In the genomic region with DNA sequence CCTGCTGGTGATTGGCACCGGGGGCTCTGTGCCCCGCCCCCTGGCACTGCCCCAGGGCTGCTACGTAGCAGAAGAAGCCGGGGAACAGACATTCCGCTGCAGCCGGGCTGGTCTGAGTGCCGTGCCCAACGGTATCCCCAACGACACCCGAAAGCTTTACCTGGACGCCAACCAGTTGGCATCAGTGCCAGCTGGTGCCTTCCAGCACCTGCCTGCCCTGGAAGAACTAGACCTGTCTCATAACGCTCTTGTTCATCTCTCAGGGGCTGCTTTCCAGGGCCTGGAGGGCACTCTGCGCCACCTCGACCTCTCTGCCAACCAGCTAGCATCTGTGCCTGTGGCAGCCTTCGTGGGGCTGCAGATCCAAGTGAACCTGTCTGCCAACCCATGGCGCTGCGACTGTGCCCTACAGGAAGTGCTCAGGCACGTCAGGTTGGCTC, we compare ENCODE assay signal across 13 mouse cellular contexts. TPM values are rescaled to one million over a fixed set of nuclear protein-coding genes. Genes with fewer than 3 reads are reported as not detected.
A peak's percentile ranks its signal among the peaks of the same experiment; 100 is the strongest.
DNase-seq lines count a peak whose midpoint lies in the region; ATAC-seq and TF ChIP-seq lines count a peak whose summit lies in the region.
"Had no signal": no experiment of that assay in that cellular context is flagged by ENCODE, and none has a peak within 500 bp of the region (broad histone marks: within the 10 kb centered on the region; RNA-seq: fewer than 3 reads in every experiment).

No protein-coding gene starts in this region.

- peak overlapping the region; percentile 32 for H3K27ac ChIP-seq in heart, embryonic 10.5 days
- H3K27ac ChIP-seq in lung, embryonic 14.5 days (ENCODE audit: low read depth), result no peak overlapping the region
- no peak overlapping the region for H3K27ac ChIP-seq in cerebellum, adult 2 months (ENCODE audit: insufficient read depth, low read length)
- no peak overlapping the region for H3K27ac ChIP-seq in limb, embryonic 10.5 days
- H3K27ac ChIP-seq in kidney, embryonic 15.5 days, result no peak overlapping the region
- H3K27ac ChIP-seq: embryonic facial prominence, embryonic 15.5 days had no signal

- H3K4me2 ChIP-seq in lung, embryonic 14.5 days, result no peak overlapping the region
- H3K4me2 ChIP-seq in kidney, embryonic 15.5 days, result no peak overlapping the region
- H3K4me2 ChIP-seq: embryonic facial prominence, embryonic 15.5 days; liver, embryonic 11.5 days had no signal

- peak overlapping the region; percentile 30 for H3K4me3 ChIP-seq in heart, embryonic 10.5 days
- no peak overlapping the region for H3K4me3 ChIP-seq in lung, embryonic 14.5 days (ENCODE audit: low read depth, low read length)
- H3K4me3 ChIP-seq in lung, adult 2 months (replicated peaks; ENCODE audit: extremely low read depth, low read depth, low read length), result no peak overlapping the region
- H3K4me3 ChIP-seq in cerebellum, adult 2 months (replicated peaks; ENCODE audit: insufficient read depth, low read depth, low read length), result peak overlapping the region; percentile 58
- H3K4me3 ChIP-seq in limb, embryonic 10.5 days, result 0 out of 2 replicates have a peak overlapping the region, but pooled peaks have one; percentile 5
- no peak overlapping the region for H3K4me3 ChIP-seq in kidney, embryonic 15.5 days (replicated peaks)
- H3K4me3 ChIP-seq: embryonic facial prominence, embryonic 15.5 days had no signal

- 0 out of 2 replicates have a peak, but pooled peaks have one; percentile 4 for TF ChIP-seq CTCF in lung, embryonic 14.5 days (IDR thresholded peaks at IDR 0.05; ENCODE audit: low read depth)
- TF ChIP-seq CTCF in lung, adult 2 months (IDR thresholded peaks at IDR 0.05; ENCODE audit: insufficient read depth, low read length), result no peak
- TF ChIP-seq CTCF in cerebellum, adult 2 months (IDR thresholded peaks at IDR 0.05; ENCODE audit: borderline replicate concordance, insufficient read depth, low read depth, low read length), result no peak

- peaks cover 43% of the 10 kb centered on the region for H3K4me1 ChIP-seq in heart, embryonic 10.5 days
- peaks cover 10% of the 10 kb centered on the region; the same call in 1 of the 2 replicates for H3K4me1 ChIP-seq in lung, embryonic 14.5 days (ENCODE audit: insufficient read depth)
- H3K4me1 ChIP-seq in lung, adult 2 months (ENCODE audit: control insufficient read depth, insufficient read depth, low read length), result no peaks in the 10 kb centered on the region
- H3K4me1 ChIP-seq in cerebellum, adult 2 months (ENCODE audit: control insufficient read depth, insufficient read depth, low read length), result no peaks in the 10 kb centered on the region
- H3K4me1 ChIP-seq in limb, embryonic 10.5 days, result peaks cover 15% of the 10 kb centered on the region
- H3K4me1 ChIP-seq in kidney, embryonic 15.5 days, result peaks cover 18% of the 10 kb centered on the region

- peaks cover 32% of the 10 kb centered on the region for H3K27me3 ChIP-seq in heart, embryonic 10.5 days (ENCODE audit: insufficient read depth, poor library complexity, severe bottlenecking)
- peaks cover 9% of the 10 kb centered on the region; the same call in 1 of the 2 replicates for H3K27me3 ChIP-seq in lung, embryonic 14.5 days (ENCODE audit: insufficient read depth, low read length)
- no peaks in the 10 kb centered on the region for H3K27me3 ChIP-seq in cerebellum, adult 2 months (ENCODE audit: control insufficient read depth, insufficient read depth, low read length)
- peaks cover 52% of the 10 kb centered on the region for H3K27me3 ChIP-seq in limb, embryonic 10.5 days (ENCODE audit: low read depth, poor library complexity, severe bottlenecking)
- peaks cover 68% of the 10 kb centered on the region for H3K27me3 ChIP-seq in kidney, embryonic 15.5 days

- no peaks in the 10 kb centered on the region for H3K36me3 ChIP-seq in heart, embryonic 10.5 days
- H3K36me3 ChIP-seq in lung, embryonic 14.5 days (ENCODE audit: insufficient read depth), result no peaks in the 10 kb centered on the region
- no peaks in the 10 kb centered on the region for H3K36me3 ChIP-seq in limb, embryonic 10.5 days
- no peaks in the 10 kb centered on the region for H3K36me3 ChIP-seq in kidney, embryonic 15.5 days
- H3K36me3 ChIP-seq: embryonic facial prominence, embryonic 15.5 days had no signal

- DNase-seq in heart, embryonic 10.5 days (ENCODE audit: low spot score), result no peak
- DNase-seq in heart, postnatal 14 days, result no peak
- DNase-seq in lung, embryonic 14.5 days, result no peak
- DNase-seq in lung, adult 2 months, result no peak
- DNase-seq in cerebellum, adult 2 months, result peak; percentile 68 to 71
- no peak for DNase-seq in limb, embryonic 10.5 days (ENCODE audit: low spot score)
- no peak for DNase-seq in frontal cortex, adult 2 months (ENCODE audit: extremely low spot score in 1 of 2, low spot score in 1 of 2)

- H3K9ac ChIP-seq in lung, embryonic 14.5 days, result no peak overlapping the region
- H3K9ac ChIP-seq in kidney, embryonic 15.5 days, result no peak overlapping the region
- H3K9ac ChIP-seq: embryonic facial prominence, embryonic 15.5 days had no signal

- no peaks in the 10 kb centered on the region for H3K9me3 ChIP-seq in heart, embryonic 10.5 days
- H3K9me3 ChIP-seq in lung, embryonic 14.5 days (ENCODE audit: low read depth, low read length), result no peaks in the 10 kb centered on the region
- no peaks in the 10 kb centered on the region for H3K9me3 ChIP-seq in limb, embryonic 10.5 days (replicated peaks)
- H3K9me3 ChIP-seq in kidney, embryonic 15.5 days (replicated peaks), result no peaks in the 10 kb centered on the region
- H3K9me3 ChIP-seq: embryonic facial prominence, embryonic 15.5 days had no signal

- no peak for TF ChIP-seq POLR2A in lung, adult 2 months (IDR thresholded peaks at IDR 0.05; ENCODE audit: borderline replicate concordance, extremely low read depth, low read depth, low read length)
- no peak for TF ChIP-seq POLR2A in cerebellum, adult 2 months (IDR thresholded peaks at IDR 0.05; ENCODE audit: borderline replicate concordance, insufficient read depth, low read length)

- 61% methylated on average over 18 of the region's 18 CpGs for WGBS in heart, embryonic 10.5 days
- WGBS in lung, embryonic 14.5 days, result 53% methylated on average over 18 of the region's 18 CpGs
- WGBS in lung, adult 2 months, result 44% methylated on average over 18 of the region's 18 CpGs
- 5% methylated on average over 18 of the region's 18 CpGs for WGBS in cerebellum, adult 2 months
- WGBS in limb, embryonic 10.5 days, result 67% methylated on average over 18 of the region's 18 CpGs
- 63% methylated on average over 18 of the region's 18 CpGs for WGBS in kidney, embryonic 15.5 days

- no peak for ATAC-seq in lung, embryonic 14.5 days (ENCODE audit: insufficient read depth)
- no peak for ATAC-seq in kidney, embryonic 15.5 days (replicated peaks; ENCODE audit: low FRiP score)

- intact Hi-C loops in heart, postnatal 14 days (cut with DNase I), result loop anchor here (5.0 kb wide), 1 partner anchor 142 kb away; no protein-coding TSS in a partner anchor

RNA-seq across cellular contexts. Expression of a gene that starts 0.8 kb away (rescaled TPM):
- not detected in 2 replicates for polyA plus RNA-seq in heart, embryonic 10.5 days (2016; fragmentation: Nextera tagmentation; extraction: Ambion mirVana)
- not detected for total RNA-seq in heart, postnatal 14 days (2021)
- not detected in 2 replicates for polyA plus RNA-seq in lung, embryonic 14.5 days (2014; fragmentation: Nextera tagmentation; extraction: Ambion mirVana)
- not detected in 2 replicates for polyA plus RNA-seq in lung, adult 2 months (2012; rRNA removed)
- 0.41 TPM in 1 of 2 replicates, not detected in the other for polyA plus RNA-seq in cerebellum, adult 2 months (2012; rRNA removed)
- polyA plus RNA-seq in limb, embryonic 10.5 days (2016; fragmentation: Nextera tagmentation; extraction: Ambion mirVana), result not detected in 2 replicates
- polyA plus RNA-seq in frontal cortex, adult 2 months (2012; rRNA removed), result not detected in 2 replicates
- not detected in 2 replicates for polyA plus RNA-seq in kidney, embryonic 15.5 days (2015; fragmentation: Nextera tagmentation; extraction: Ambion mirVana)
- total RNA-seq: granulocyte monocyte progenitor cell, adult 5-6 weeks; layer of hippocampus, postnatal 14 days had no signal
- polyA plus RNA-seq: C2C12; embryonic facial prominence, embryonic 15.5 days; liver, embryonic 11.5 days had no signal

RNA-seq across cellular contexts. Expression of a gene that starts 11.7 kb away (rescaled TPM):
- 56.1 and 61.0 TPM in 2 replicates for polyA plus RNA-seq in heart, embryonic 10.5 days (2016; fragmentation: Nextera tagmentation; extraction: Ambion mirVana)
- total RNA-seq in heart, postnatal 14 days (2021), result 10 to 100 TPM; 35.0 to 37.1 TPM
- polyA plus RNA-seq in lung, embryonic 14.5 days (2014; fragmentation: Nextera tagmentation; extraction: Ambion mirVana), result 6.6 and 6.9 TPM in 2 replicates
- polyA plus RNA-seq in lung, adult 2 months (2012; rRNA removed), result 55.6 and 56.7 TPM in 2 replicates
- polyA plus RNA-seq in cerebellum, adult 2 months (2012; rRNA removed), result 64.6 and 66.8 TPM in 2 replicates
- polyA plus RNA-seq in limb, embryonic 10.5 days (2016; fragmentation: Nextera tagmentation; extraction: Ambion mirVana), result 46.9 and 55.0 TPM in 2 replicates
- 54.6 and 57.1 TPM in 2 replicates for polyA plus RNA-seq in frontal cortex, adult 2 months (2012; rRNA removed)
- 59.4 and 61.1 TPM in 2 replicates for polyA plus RNA-seq in kidney, embryonic 15.5 days (2015; fragmentation: Nextera tagmentation; extraction: Ambion mirVana)

RNA-seq across cellular contexts. Expression of a gene that starts 26.6 kb away (rescaled TPM):
- polyA plus RNA-seq in heart, embryonic 10.5 days (2016; fragmentation: Nextera tagmentation; extraction: Ambion mirVana), result 0.71 and 1.0 TPM in 2 replicates
- 10 to 100 TPM in 1 of 2 experiments, 1 to 10 TPM in 1; 8.8 to 12.9 TPM for total RNA-seq in heart, postnatal 14 days (2021)
- polyA plus RNA-seq in lung, embryonic 14.5 days (2014; fragmentation: Nextera tagmentation; extraction: Ambion mirVana), result 1.2 and 1.4 TPM in 2 replicates
- not detected in 2 replicates for polyA plus RNA-seq in lung, adult 2 months (2012; rRNA removed)
- 0.33 and 0.35 TPM in 2 replicates for polyA plus RNA-seq in cerebellum, adult 2 months (2012; rRNA removed)
- 1.3 and 1.8 TPM in 2 replicates for polyA plus RNA-seq in limb, embryonic 10.5 days (2016; fragmentation: Nextera tagmentation; extraction: Ambion mirVana)
- polyA plus RNA-seq in frontal cortex, adult 2 months (2012; rRNA removed), result 0.25 and 0.36 TPM in 2 replicates
- 1.1 and 1.5 TPM in 2 replicates for polyA plus RNA-seq in kidney, embryonic 15.5 days (2015; fragmentation: Nextera tagmentation; extraction: Ambion mirVana)

RNA-seq across cellular contexts. Expression of a gene that starts 27.3 kb away (rescaled TPM):
- polyA plus RNA-seq in heart, embryonic 10.5 days (2016; fragmentation: Nextera tagmentation; extraction: Ambion mirVana), result not detected in 2 replicates
- total RNA-seq in heart, postnatal 14 days (2021), result 1 to 10 TPM; 4.4 to 4.5 TPM
- polyA plus RNA-seq in lung, embryonic 14.5 days (2014; fragmentation: Nextera tagmentation; extraction: Ambion mirVana), result not detected in 2 replicates
- polyA plus RNA-seq in lung, adult 2 months (2012; rRNA removed), result not detected in 2 replicates
- not detected in 2 replicates for polyA plus RNA-seq in cerebellum, adult 2 months (2012; rRNA removed)
- polyA plus RNA-seq in limb, embryonic 10.5 days (2016; fragmentation: Nextera tagmentation; extraction: Ambion mirVana), result not detected in 2 replicates
- polyA plus RNA-seq in frontal cortex, adult 2 months (2012; rRNA removed), result not detected in 2 replicates
- not detected in 2 replicates for polyA plus RNA-seq in kidney, embryonic 15.5 days (2015; fragmentation: Nextera tagmentation; extraction: Ambion mirVana)
- total RNA-seq: granulocyte monocyte progenitor cell, adult 5-6 weeks; layer of hippocampus, postnatal 14 days had no signal
- polyA plus RNA-seq: C2C12; embryonic facial prominence, embryonic 15.5 days; liver, embryonic 11.5 days had no signal

RNA-seq across cellular contexts. Expression of a gene that starts 47.7 kb away (rescaled TPM):
- not detected in 2 replicates for polyA plus RNA-seq in heart, embryonic 10.5 days (2016; fragmentation: Nextera tagmentation; extraction: Ambion mirVana)
- under 1 TPM; 0.22 to 0.50 TPM for total RNA-seq in heart, postnatal 14 days (2021)
- not detected in 2 replicates for polyA plus RNA-seq in lung, embryonic 14.5 days (2014; fragmentation: Nextera tagmentation; extraction: Ambion mirVana)
- not detected in 2 replicates for polyA plus RNA-seq in lung, adult 2 months (2012; rRNA removed)
- not detected in 2 replicates for polyA plus RNA-seq in cerebellum, adult 2 months (2012; rRNA removed)
- not detected in 2 replicates for polyA plus RNA-seq in limb, embryonic 10.5 days (2016; fragmentation: Nextera tagmentation; extraction: Ambion mirVana)
- not detected in 2 replicates for polyA plus RNA-seq in frontal cortex, adult 2 months (2012; rRNA removed)
- not detected in 2 replicates for polyA plus RNA-seq in kidney, embryonic 15.5 days (2015; fragmentation: Nextera tagmentation; extraction: Ambion mirVana)
- total RNA-seq: granulocyte monocyte progenitor cell, adult 5-6 weeks; layer of hippocampus, postnatal 14 days had no signal
- polyA plus RNA-seq: C2C12; embryonic facial prominence, embryonic 15.5 days; liver, embryonic 11.5 days had no signal

Comparison
In these comparisons a context has a peak if more than half of its experiments do, and no peak if none do; other contexts are left out.
1. DNase-seq: peak in cerebellum, adult 2 months (2 of 2); none in heart, embryonic 10.5 days (single experiment), heart, postnatal 14 days (0 of 2), lung, embryonic 14.5 days (single experiment), lung, adult 2 months (single experiment), limb, embryonic 10.5 days (single experiment) and frontal cortex, adult 2 months (0 of 2).
2. H3K4me3 ChIP-seq: peak in heart, embryonic 10.5 days (single experiment), cerebellum, adult 2 months (single experiment) and limb, embryonic 10.5 days (single experiment); none in lung, embryonic 14.5 days (single experiment), lung, adult 2 months (single experiment) and kidney, embryonic 15.5 days (single experiment).